Mouse (Mus musculus) stomach, postnatal 0 days (tissue): ENCODE data around the gene H1foo.

Source experiments
- CTCF ChIP-seq: IDR thresholded peaks from 2 replicates; pipeline ENCODE4 v1.5.1; 2016; ENCODE audit warnings: antibody characterized with exemption, low read depth, mild to moderate bottlenecking, moderate library complexity
- EP300 ChIP-seq: optimal IDR thresholded peaks from 2 replicates; pipeline ENCODE3; 2016; ENCODE audit warnings: antibody characterized with exemption

DNA sequence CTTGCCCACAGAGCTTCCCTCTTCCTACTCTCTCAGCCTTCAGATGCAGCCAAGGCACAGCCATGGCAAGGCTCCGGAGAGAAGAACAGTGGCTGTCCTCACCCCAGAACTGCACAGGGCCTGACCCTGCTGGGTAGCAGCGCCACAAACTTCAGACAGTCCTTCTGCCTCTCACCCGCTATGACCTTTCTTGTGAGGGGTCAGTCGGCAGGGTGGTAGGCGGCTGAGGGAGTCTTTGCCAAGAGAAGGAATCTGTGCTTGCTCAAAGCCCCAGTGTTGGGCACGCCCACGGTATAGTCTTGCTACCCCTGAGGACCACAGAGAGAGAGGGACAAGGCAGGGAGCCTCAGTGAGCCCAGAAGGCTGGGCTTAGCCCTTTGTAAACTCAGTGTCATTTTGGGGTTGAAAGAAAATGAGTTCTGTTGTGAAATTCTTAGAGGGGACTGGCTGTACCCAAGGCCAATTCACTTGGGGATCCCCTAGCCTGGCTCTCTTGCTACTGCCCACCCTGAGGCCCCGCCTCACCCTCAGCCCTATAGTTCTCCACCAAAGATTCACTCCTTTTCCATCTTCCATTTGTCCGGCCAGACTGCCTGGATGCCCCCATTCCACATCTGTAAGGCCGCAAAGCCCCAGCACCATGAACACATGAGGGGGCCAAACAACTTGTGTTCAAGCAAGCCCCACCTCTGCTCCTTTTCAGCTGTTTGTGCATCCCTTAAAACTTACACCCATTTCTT, 47.3 kb downstream of the H1foo start:
- TF ChIP-seq CTCF (no peak), EP300 (no peak)
